Mouse (Mus musculus): ENCODE data around the gene Olfr881.

Olfr881 gene

GRCm38 (mm10) chr9:37991525-37991924, at the start of gene Olfr881:
Olfr881 (plus strand) TSS chr9:37991825.
- Histone ChIP-seq H3K36me3 (ENCODE audit: control insufficient read depth, insufficient read depth, low read length, poor library complexity, severe bottlenecking) (no peaks in the 10 kb centered on the region), H3K27me3 (ENCODE audit: control insufficient read depth, insufficient read depth, low read length, poor library complexity, severe bottlenecking) (no peaks in the 10 kb centered on the region)
- no peak for DNase-seq (ENCODE audit: low read depth, low spot score)

- no peaks in the 10 kb centered on the region for H3K27me3 ChIP-seq (ENCODE audit: control insufficient read depth, insufficient read depth, low read length, poor library complexity, severe bottlenecking)
- no peaks in the 10 kb centered on the region for H3K36me3 ChIP-seq (ENCODE audit: control insufficient read depth, insufficient read depth, low read length, poor library complexity, severe bottlenecking)
- no peak for DNase-seq (ENCODE audit: low read depth, low spot score)
These were observed 7.1 kb downstream of the Olfr881 start for GRCm38 (mm10) chr9:37998581-37999204.

GRCm38 (mm10) chr9:38000021-38000420, 8.4 kb downstream of the Olfr881 start:
- DNase-seq (ENCODE audit: low read depth, low spot score) = no peak
- H3K27me3 ChIP-seq (ENCODE audit: control insufficient read depth, insufficient read depth, low read length, poor library complexity, severe bottlenecking) = no peaks in the 10 kb centered on the region
- H3K36me3 ChIP-seq (ENCODE audit: control insufficient read depth, insufficient read depth, low read length, poor library complexity, severe bottlenecking) = no peaks in the 10 kb centered on the region

GRCm38 (mm10) chr9:38025508-38025907, 33.9 kb downstream of the Olfr881 start, which contains the start of gene Olfr883:
Olfr883 (plus strand) TSS chr9:38025808.
- no peaks in the 10 kb centered on the region for H3K36me3 ChIP-seq (ENCODE audit: control insufficient read depth, insufficient read depth, low read length, poor library complexity, severe bottlenecking)
- no peak for DNase-seq (ENCODE audit: low read depth, low spot score)
- no peaks in the 10 kb centered on the region for H3K27me3 ChIP-seq (ENCODE audit: control insufficient read depth, insufficient read depth, low read length, poor library complexity, severe bottlenecking)
